In genomic region chr17:8165977-8166376, GRCm38 (mm10) we compare ENCODE assay signal across 8 mouse cellular contexts. TPM values are rescaled to one million over a fixed set of nuclear protein-coding genes. Genes with fewer than 3 reads are reported as not detected.
DNase-seq lines count a peak whose midpoint lies in the region; ATAC-seq and TF ChIP-seq lines count a peak whose summit lies in the region.
"Not testable (repeated sequence)": the region's sequence is repeated elsewhere in the genome, so short reads cannot be mapped to it uniquely, and the experiment has no call there.

No protein-coding gene starts in this region.

- H3K9ac ChIP-seq in forebrain, embryonic 12.5 days: peak overlapping the region; percentile 57; the same call in 1 of the 2 replicates
- H3K9ac ChIP-seq in heart, postnatal 0 days (replicated peaks; ENCODE audit: low read depth, low read length); liver, adult 2 months (ENCODE audit: low read depth, low read length): not testable (repeated sequence)
- peak overlapping the region; percentile 38; the same call in 1 of the 2 replicates for H3K9ac ChIP-seq in midbrain, embryonic 11.5 days (ENCODE audit: low read length)

- H3K4me3 ChIP-seq in forebrain, embryonic 12.5 days (replicated peaks): peak overlapping the region; percentile 53
- peak overlapping the region; percentile 58 for H3K4me3 ChIP-seq in heart, postnatal 0 days (ENCODE audit: low read depth, low read length)
- peak overlapping the region; percentile 92 for H3K4me3 ChIP-seq in liver, adult 2 months (ENCODE audit: insufficient read depth, low read depth, low read length)
- H3K4me3 ChIP-seq in midbrain, embryonic 11.5 days (ENCODE audit: low read depth, low read length): peak overlapping the region; percentile 46
- peak overlapping the region; percentile 56; the same call in 1 of the 2 replicates for H3K4me3 ChIP-seq in spleen, adult 2 months (ENCODE audit: extremely low read depth, insufficient read depth, insufficient read length)

- H3K4me1 ChIP-seq in forebrain, embryonic 12.5 days; heart, postnatal 0 days (ENCODE audit: control insufficient read depth, insufficient read depth); liver, adult 2 months (ENCODE audit: control insufficient read depth, insufficient read depth, low read length); midbrain, embryonic 11.5 days (ENCODE audit: control insufficient read depth, insufficient read depth, low read length); spleen, adult 2 months (ENCODE audit: control insufficient read depth, insufficient read depth, insufficient read length): not testable (repeated sequence)

- H3K27me3 ChIP-seq in forebrain, embryonic 12.5 days; heart, postnatal 0 days (ENCODE audit: control insufficient read depth, insufficient read depth, low read length); liver, adult 2 months (ENCODE audit: control insufficient read depth, insufficient read depth, low read length); midbrain, embryonic 11.5 days (ENCODE audit: control insufficient read depth, insufficient read depth, low read length); spleen, adult 2 months (ENCODE audit: control insufficient read depth, insufficient read depth, low read length): not testable (repeated sequence)

- H3K36me3 ChIP-seq in forebrain, embryonic 12.5 days (replicated peaks): peaks cover 18% of the 10 kb centered on the region
- peaks cover 22% of the 10 kb centered on the region for H3K36me3 ChIP-seq in heart, postnatal 0 days (replicated peaks; ENCODE audit: control insufficient read depth, insufficient read depth, low read length)
- H3K36me3 ChIP-seq in liver, adult 2 months (ENCODE audit: control insufficient read depth, insufficient read depth, low read length): peaks cover 17% of the 10 kb centered on the region
- H3K36me3 ChIP-seq in midbrain, embryonic 11.5 days (ENCODE audit: control insufficient read depth, insufficient read depth, low read length); spleen, adult 2 months (ENCODE audit: control insufficient read depth, insufficient read depth, low read length): not testable (repeated sequence)

- H3K4me2 ChIP-seq in forebrain, embryonic 12.5 days: peak overlapping the region; percentile 50
- peak overlapping the region; percentile 49 for H3K4me2 ChIP-seq in heart, postnatal 0 days (ENCODE audit: low read depth, low read length)
- peak overlapping the region; percentile 37 for H3K4me2 ChIP-seq in midbrain, embryonic 11.5 days

- not testable (repeated sequence) for TF ChIP-seq EP300 in heart, postnatal 0 days (IDR thresholded peaks at IDR 0.05; ENCODE audit: low read depth)

- peak; percentile 42 for DNase-seq in A20 (ENCODE audit: low read depth, low spot score)
- peak; percentile 12 for DNase-seq in c-Kit-negative CD71-positive TER-119-positive erythroid progenitor cells, embryonic 14.5 days (ENCODE audit: low read depth, low spot score)
- DNase-seq in heart, postnatal 0 days (ENCODE audit: low spot score); midbrain, embryonic 11.5 days (ENCODE audit: low spot score, missing footprints); spleen, adult 2 months (ENCODE audit: low read depth in 1 of 2, low spot score in 2 of 2): not testable (repeated sequence)
- DNase-seq in kidney, adult 18-20 months: peak; percentile 12
- peak; percentile 25 for DNase-seq in liver, adult 2 months (ENCODE audit: extremely low read depth, low read depth, low spot score)

- TF ChIP-seq CTCF in heart, postnatal 0 days (IDR thresholded peaks at IDR 0.05; ENCODE audit: low read depth); liver, adult 2 months (IDR thresholded peaks at IDR 0.05; ENCODE audit: low read depth, low read length); spleen, adult 2 months (IDR thresholded peaks at IDR 0.05; ENCODE audit: extremely low read depth, insufficient read depth, insufficient read length, insufficient replicate concordance): not testable (repeated sequence)

- H3K79me2 ChIP-seq in liver, adult 2 months (ENCODE audit: control insufficient read depth, insufficient read depth, low read length): not testable (repeated sequence)

- H3K9me3 ChIP-seq in forebrain, embryonic 12.5 days; heart, postnatal 0 days (replicated peaks; ENCODE audit: control insufficient read depth, low read length); midbrain, embryonic 11.5 days (ENCODE audit: control insufficient read depth, low read length): not testable (repeated sequence)

- TF ChIP-seq POLR2A in liver, adult 2 months (IDR thresholded peaks at IDR 0.05; ENCODE audit: extremely low read depth, insufficient read depth, low read length); spleen, adult 2 months (IDR thresholded peaks at IDR 0.05; ENCODE audit: low read depth, low read length): not testable (repeated sequence)

- ATAC-seq in forebrain, embryonic 12.5 days (ENCODE audit: low FRiP score); heart, postnatal 0 days (ENCODE audit: insufficient read depth, low read depth); midbrain, embryonic 11.5 days (ENCODE audit: low FRiP score): not testable (repeated sequence)

- under 1% methylated on average over 11 of the region's 11 CpGs for WGBS in forebrain, embryonic 12.5 days
- 0% methylated on average over 9 of the region's 11 CpGs for WGBS in heart, postnatal 0 days
- WGBS in liver, adult 2 months: 0% methylated on average over 11 of the region's 11 CpGs
- 3% methylated on average over 11 of the region's 11 CpGs for WGBS in midbrain, embryonic 11.5 days
- 0% methylated on average over 11 of the region's 11 CpGs for WGBS in spleen, adult 2 months

- not testable (repeated sequence) for H3K27ac ChIP-seq in forebrain, embryonic 12.5 days; heart, postnatal 0 days (ENCODE audit: low read depth); liver, adult 2 months (replicated peaks; ENCODE audit: insufficient read depth, low read depth, low read length); midbrain, embryonic 11.5 days (ENCODE audit: low read depth, low read length); spleen, adult 2 months (ENCODE audit: insufficient read depth, low read length)

RNA-seq across cellular contexts. Expression of gene Fgfr1op, which starts 0.7 kb away (rescaled TPM):
- 39.6 and 41.6 TPM in 2 replicates for polyA plus RNA-seq in forebrain, embryonic 12.5 days (2016; fragmentation: Nextera tagmentation; extraction: Ambion mirVana)
- total RNA-seq in heart, postnatal 0 days (2014; rRNA removed; ENCODE audit: low replicate concordance): 8.3 and 9.2 TPM in 2 replicates
- polyA plus RNA-seq in heart, postnatal 0 days (2015; fragmentation: Nextera tagmentation; extraction: Ambion mirVana): 16.0 and 16.1 TPM in 2 replicates
- total RNA-seq in liver, adult 2 months (2014; rRNA removed): 10.5 TPM in 2 replicates
- polyA plus RNA-seq in liver, adult 2 months (2012; rRNA removed): 1.8 and 2.1 TPM in 2 replicates
- 61.3 and 62.3 TPM in 2 replicates for polyA plus RNA-seq in midbrain, embryonic 11.5 days (2014; fragmentation: Nextera tagmentation; extraction: Ambion mirVana)
- polyA plus RNA-seq in spleen, adult 2 months (2012; rRNA removed): 1.9 and 2.2 TPM in 2 replicates

RNA-seq across cellular contexts. Expression of gene Rnaset2a, which starts 18.1 kb away (rescaled TPM):
- 14.6 TPM in 2 replicates for polyA plus RNA-seq in forebrain, embryonic 12.5 days (2016; fragmentation: Nextera tagmentation; extraction: Ambion mirVana)
- 24.1 and 49.8 TPM in 2 replicates for total RNA-seq in heart, postnatal 0 days (2014; rRNA removed; ENCODE audit: low replicate concordance)
- 49.5 and 51.8 TPM in 2 replicates for polyA plus RNA-seq in heart, postnatal 0 days (2015; fragmentation: Nextera tagmentation; extraction: Ambion mirVana)
- 44.9 and 51.8 TPM in 2 replicates for total RNA-seq in liver, adult 2 months (2014; rRNA removed)
- polyA plus RNA-seq in liver, adult 2 months (2012; rRNA removed): 36.9 and 39.7 TPM in 2 replicates
- polyA plus RNA-seq in midbrain, embryonic 11.5 days (2014; fragmentation: Nextera tagmentation; extraction: Ambion mirVana): 14.8 and 15.0 TPM in 2 replicates
- 31.2 and 48.4 TPM in 2 replicates for polyA plus RNA-seq in spleen, adult 2 months (2012; rRNA removed)

RNA-seq across cellular contexts. Expression of gene Gm49673, which starts 18.4 kb away (rescaled TPM):
- polyA plus RNA-seq in forebrain, embryonic 12.5 days (2016; fragmentation: Nextera tagmentation; extraction: Ambion mirVana): 0.23 and 0.29 TPM in 2 replicates
- 6.4 TPM in 1 of 2 replicates, not detected in the other for total RNA-seq in heart, postnatal 0 days (2014; rRNA removed; ENCODE audit: low replicate concordance)
- 0.04 TPM in 1 of 2 replicates, not detected in the other for polyA plus RNA-seq in heart, postnatal 0 days (2015; fragmentation: Nextera tagmentation; extraction: Ambion mirVana)
- total RNA-seq in liver, adult 2 months (2014; rRNA removed): 0.07 TPM in 1 of 2 replicates, not detected in the other
- 0.17 TPM in 1 of 2 replicates, not detected in the other for polyA plus RNA-seq in liver, adult 2 months (2012; rRNA removed)
- not detected in 2 replicates for polyA plus RNA-seq in midbrain, embryonic 11.5 days (2014; fragmentation: Nextera tagmentation; extraction: Ambion mirVana)
- 3.0 and 5.2 TPM in 2 replicates for polyA plus RNA-seq in spleen, adult 2 months (2012; rRNA removed)
